In genomic region chr11:86906767-86907662, GRCm38 (mm10) we compare ENCODE assay signal across 22 mouse cellular contexts.
DNase-seq lines count a peak whose midpoint lies in the region; ATAC-seq and TF ChIP-seq lines count a peak whose summit lies in the region.
"Had no signal": no experiment of that assay in that cellular context is flagged by ENCODE, and none has a peak within 500 bp of the region (broad histone marks: within the 10 kb centered on the region; RNA-seq: fewer than 3 reads in every experiment).

No protein-coding gene starts in this region.

- TF ChIP-seq CTCF in G1E (IDR thresholded peaks at IDR 0.05; ENCODE audit: low read depth, low read length): no peak
- no peak for TF ChIP-seq CTCF in small intestine, adult 2 months (IDR thresholded peaks at IDR 0.05; ENCODE audit: extremely low read depth, insufficient read length, insufficient replicate concordance, low read depth, low read length)

- DNase-seq in adrenal gland, adult (ENCODE audit: inconsistent age in 2 of 2, low spot score in 1 of 2): peak; percentile 42 to 89
- no peak for DNase-seq in adrenal gland, postnatal 10 days
- DNase-seq in G1E (ENCODE audit: low spot score): peak; percentile 17
- peak; percentile 21 for DNase-seq in induced T-regulatory cell, adult 2 months (ENCODE audit: low read depth)
- no peak for DNase-seq in lung, postnatal 4 days
- DNase-seq in cerebellum, adult 11-12 months: no peak
- DNase-seq in embryo, embryonic 10.5 days (ENCODE audit: low spot score): no peak
- DNase-seq: cerebellum, adult 11 months; cerebellum, postnatal 25 days; embryo, embryonic 11 days; gastrocnemius, postnatal 14 days; heart, adult 11 months; kidney, adult 2 months; left cerebral cortex, postnatal 4 days had no signal

- peak overlapping the region; percentile 94 for H3K27ac ChIP-seq in small intestine, adult 2 months (ENCODE audit: insufficient read depth, low read depth, low read length)
- H3K27ac ChIP-seq: embryonic facial prominence, embryonic 13.5 days; forebrain, embryonic 15.5 days; hindbrain, postnatal 0 days; kidney, postnatal 0 days; left cerebral cortex, adult 2 months; limb, embryonic 15.5 days; liver, embryonic 15.5 days had no signal

- no peak overlapping the region; the same call in 1 of the 2 replicates for H3K4me3 ChIP-seq in G1E (ENCODE audit: low read depth, low read length)
- peak overlapping the region; percentile 12; the same call in 1 of the 2 replicates for H3K4me3 ChIP-seq in small intestine, adult 2 months (ENCODE audit: low read depth, low read length)
- H3K4me3 ChIP-seq: embryonic facial prominence, embryonic 13.5 days; forebrain, embryonic 15.5 days; left cerebral cortex, adult 2 months; limb, embryonic 15.5 days; liver, embryonic 15.5 days had no signal

- TF ChIP-seq POLR2A in small intestine, adult 2 months (IDR thresholded peaks at IDR 0.05; ENCODE audit: low read depth, low read length): no peak

- H3K4me1 ChIP-seq in G1E (ENCODE audit: insufficient read depth, low read depth, low read length): peaks cover 32% of the 10 kb centered on the region
- peaks cover 23% of the 10 kb centered on the region; the same call in 1 of the 2 replicates for H3K4me1 ChIP-seq in small intestine, adult 2 months (ENCODE audit: control insufficient read depth, insufficient read depth, insufficient read length, low read length)
- H3K4me1 ChIP-seq: embryonic facial prominence, embryonic 13.5 days; forebrain, embryonic 15.5 days; limb, embryonic 15.5 days; liver, embryonic 15.5 days had no signal

- WGBS in small intestine, adult 2 months: 36% methylated on average over 11 of the region's 11 CpGs

- H3K36me3 ChIP-seq in G1E (replicated peaks): no peaks in the 10 kb centered on the region
- H3K36me3 ChIP-seq in small intestine, adult 2 months (ENCODE audit: control insufficient read depth, insufficient read depth, low read length): no peaks in the 10 kb centered on the region
- H3K36me3 ChIP-seq: embryonic facial prominence, embryonic 13.5 days; forebrain, embryonic 15.5 days; limb, embryonic 15.5 days; liver, embryonic 15.5 days had no signal

- H3K9me3 ChIP-seq in G1E (replicated peaks): no peaks in the 10 kb centered on the region
- H3K9me3 ChIP-seq: embryonic facial prominence, embryonic 13.5 days; forebrain, embryonic 15.5 days; limb, embryonic 15.5 days; liver, embryonic 15.5 days had no signal

- no peaks in the 10 kb centered on the region for H3K27me3 ChIP-seq in G1E (ENCODE audit: insufficient read depth, low read length)
- no peaks in the 10 kb centered on the region for H3K27me3 ChIP-seq in small intestine, adult 2 months (ENCODE audit: control insufficient read depth, insufficient read depth, low read length)
- H3K27me3 ChIP-seq: embryonic facial prominence, embryonic 13.5 days; forebrain, embryonic 15.5 days; limb, embryonic 15.5 days; liver, embryonic 15.5 days had no signal

- no peak for ATAC-seq in G1E (ENCODE audit: extremely low read depth, insufficient number of reproducible peaks, low FRiP score, poor library complexity, severe bottlenecking)
- ATAC-seq: forebrain, embryonic 15.5 days; hindbrain, postnatal 0 days had no signal

Comparison
In these comparisons a context has a peak if more than half of its experiments do, and no peak if none do; other contexts are left out.
1. DNase-seq: peak in adrenal gland, adult (2 of 2), G1E (single experiment) and induced T-regulatory cell, adult 2 months (single experiment); none in adrenal gland, postnatal 10 days (single experiment), lung, postnatal 4 days (0 of 2), cerebellum, adult 11-12 months (single experiment) and embryo, embryonic 10.5 days (single experiment).